Mouse (Mus musculus): Measurements from ENCODE around the gene Itgbl1.
A peak's percentile ranks its signal among the peaks of the same experiment; 100 is the strongest.
"Not testable (repeated sequence)": the region's sequence is repeated elsewhere in the genome, so short reads cannot be mapped to it uniquely, and the experiment has no call there.

Gene Itgbl1

GRCm38 (mm10) chr14:123659921-123660385 is at the start of gene Itgbl1:
Gene Itgbl1, plus strand, starts transcription at chr14:123659971.
- DNase-seq (ENCODE audit: low spot score in 2 of 2) = peak; percentile 42 to 43

- no peak for DNase-seq (ENCODE audit: low spot score in 2 of 2)
Measured at GRCm38 (mm10) chr14:123622969-123623368, 36.8 kb upstream of the Itgbl1 start.

- DNase-seq (ENCODE audit: low spot score in 2 of 2) = peak; percentile 66 to 81
Measured at GRCm38 (mm10) chr14:123626501-123627179, 33.1 kb upstream of the Itgbl1 start, which contains the start of gene Nalcn. Gene Nalcn, minus strand, starts transcription at chr14:123627144.

- DNase-seq (ENCODE audit: low spot score in 2 of 2) = peak in 1 of 2 experiments; percentile 10
Measured at GRCm38 (mm10) chr14:123627180-123627562, 32.6 kb upstream of the Itgbl1 start.

- no peak for DNase-seq (ENCODE audit: low spot score in 2 of 2)
Measured at GRCm38 (mm10) chr14:123661091-123661491, 1.3 kb downstream of the Itgbl1 start.

GRCm38 (mm10) chr14:123662386-123662785 is 2.6 kb downstream of the Itgbl1 start:
- no peak for DNase-seq (ENCODE audit: low spot score in 2 of 2)

GRCm38 (mm10) chr14:123663206-123663605 is 3.4 kb downstream of the Itgbl1 start:
- no peak for DNase-seq (ENCODE audit: low spot score in 2 of 2)

GRCm38 (mm10) chr14:123664451-123664850 is 4.7 kb downstream of the Itgbl1 start:
- DNase-seq (ENCODE audit: low spot score in 2 of 2) = no peak

- not testable (repeated sequence) for DNase-seq (ENCODE audit: low spot score in 2 of 2)
Measured at GRCm38 (mm10) chr14:123671076-123671475, 11.3 kb downstream of the Itgbl1 start.

GRCm38 (mm10) chr14:123678091-123678490 is 18.3 kb downstream of the Itgbl1 start:
- no peak for DNase-seq (ENCODE audit: low spot score in 2 of 2)

GRCm38 (mm10) chr14:123714751-123715150 is 55.0 kb downstream of the Itgbl1 start:
- no peak for DNase-seq (ENCODE audit: low spot score in 2 of 2)

GRCm38 (mm10) chr14:123742055-123742454 is 82.3 kb downstream of the Itgbl1 start:
- no peak for DNase-seq (ENCODE audit: low spot score in 2 of 2)

- DNase-seq (ENCODE audit: low spot score in 2 of 2) = no peak
Measured at GRCm38 (mm10) chr14:123751017-123751416, 91.2 kb downstream of the Itgbl1 start.

GRCm38 (mm10) chr14:123759534-123759933 is 99.8 kb downstream of the Itgbl1 start:
- no peak for DNase-seq (ENCODE audit: low spot score in 2 of 2)

GRCm38 (mm10) chr14:123760079-123760478 is 100.3 kb downstream of the Itgbl1 start:
- peak; percentile 26 to 34 for DNase-seq (ENCODE audit: low spot score in 2 of 2)

- no peak for DNase-seq (ENCODE audit: low spot score in 2 of 2)
Measured at GRCm38 (mm10) chr14:123801744-123802143, 142.0 kb downstream of the Itgbl1 start.

- DNase-seq (ENCODE audit: low spot score in 2 of 2) = peak in 1 of 2 experiments; percentile 4
Measured at GRCm38 (mm10) chr14:123837662-123838061, 177.9 kb downstream of the Itgbl1 start.

GRCm38 (mm10) chr14:123843675-123844425 is 184.1 kb downstream of the Itgbl1 start:
- peak; percentile 34 to 36 for DNase-seq (ENCODE audit: low spot score in 2 of 2)

GRCm38 (mm10) chr14:123864531-123864930 is 204.8 kb downstream of the Itgbl1 start:
- DNase-seq (ENCODE audit: low spot score in 2 of 2) = no peak

- no peak for DNase-seq (ENCODE audit: low spot score in 2 of 2)
Measured at GRCm38 (mm10) chr14:123865779-123866726, 206.3 kb downstream of the Itgbl1 start.

- no peak for DNase-seq (ENCODE audit: low spot score in 2 of 2)
Measured at GRCm38 (mm10) chr14:123927903-123928302, 268.1 kb downstream of the Itgbl1 start.

GRCm38 (mm10) chr14:123966531-123966930 is 306.8 kb downstream of the Itgbl1 start:
- no peak for DNase-seq (ENCODE audit: low spot score in 2 of 2)
